Mouse (Mus musculus) liver, embryonic 16.5 days (tissue): ENCODE data around the gene Bcdin3d. TPM values are rescaled to one million over a fixed set of nuclear protein-coding genes. Genes with fewer than 3 reads are reported as not detected.
A peak's percentile ranks its signal among the peaks of the same experiment; 100 is the strongest.

Source experiments
- ATAC-seq: fragments of 200-750 bp; cut with Nextera tagmentation; 2 replicates; pipeline ENCODE4 v1.8.0; 2017; ENCODE audit warnings: low read depth, mild to moderate bottlenecking, moderate number of reproducible peaks, moderate library complexity
- H3K27ac ChIP-seq: fragments of 300-500 bp; sonication (generic); 2 replicates; pipeline ENCODE4 v1.5.1; 2014; ENCODE audit warnings: mild to moderate bottlenecking, low read length
- H3K27me3 ChIP-seq: fragments of 300-500 bp; sonication (generic); 2 replicates; pipeline ENCODE4 v1.6.1; 2014; ENCODE audit warnings: low read depth, low read length, mixed read lengths; ENCODE audit not compliant: control insufficient read depth, insufficient read depth
- H3K36me3 ChIP-seq: fragments of 300-500 bp; sonication (generic); 2 replicates; pipeline ENCODE4 v1.6.1; 2014; ENCODE audit warnings: mild to moderate bottlenecking; ENCODE audit not compliant: control insufficient read depth, insufficient read depth
- H3K4me1 ChIP-seq: fragments of 300-500 bp; sonication (generic); 2 replicates; pipeline ENCODE4 v1.6.1; 2014; ENCODE audit warnings: low read depth, low read length, mixed read lengths; ENCODE audit not compliant: control insufficient read depth
- H3K4me2 ChIP-seq: fragments of 300-500 bp; sonication (generic); 2 replicates; pipeline ENCODE4 v1.6.1; 2014; ENCODE audit warnings: low read depth, low read length, mixed read lengths
- H3K4me3 ChIP-seq: fragments of 300-500 bp; sonication (generic); 2 replicates; pipeline ENCODE4 v1.5.1; 2014; ENCODE audit warnings: low read depth, mild to moderate bottlenecking, low read length
- H3K9ac ChIP-seq: fragments of 300-500 bp; sonication (generic); 2 replicates; pipeline ENCODE4 v1.6.1; 2014; ENCODE audit warnings: low read depth, low read length
- H3K9me3 ChIP-seq: fragments of 300-500 bp; sonication (generic); replicated peaks from 2 replicates; pipeline ENCODE4 v1.6.1; 2016; ENCODE audit warnings: low read length; ENCODE audit not compliant: control insufficient read depth
- WGBS: fragments of 180-500 bp; shearing (Covaris S2); extraction: QIAGEN DNeasy Blood & Tissue Kit; methylation state at CpG from one replicate; pipeline ENCODE4 v1.1.7; 2014; ENCODE audit not compliant: insufficient replicate concordance; 5-methylcytosine and 5-hydroxymethylcytosine counted together
- polyA plus RNA-seq: library from polyadenylated mRNA; unstranded; fragments of >200 nt; fragmentation: Nextera tagmentation; extraction: Ambion mirVana; gene quantifications from 2 replicates; pipeline ENCODE4 v1.2.1, GENCODE M21; 2015

The Bcdin3d gene
- polyA plus RNA-seq, 1 experiment from 2014 or later = 5.0 TPM

DNA sequence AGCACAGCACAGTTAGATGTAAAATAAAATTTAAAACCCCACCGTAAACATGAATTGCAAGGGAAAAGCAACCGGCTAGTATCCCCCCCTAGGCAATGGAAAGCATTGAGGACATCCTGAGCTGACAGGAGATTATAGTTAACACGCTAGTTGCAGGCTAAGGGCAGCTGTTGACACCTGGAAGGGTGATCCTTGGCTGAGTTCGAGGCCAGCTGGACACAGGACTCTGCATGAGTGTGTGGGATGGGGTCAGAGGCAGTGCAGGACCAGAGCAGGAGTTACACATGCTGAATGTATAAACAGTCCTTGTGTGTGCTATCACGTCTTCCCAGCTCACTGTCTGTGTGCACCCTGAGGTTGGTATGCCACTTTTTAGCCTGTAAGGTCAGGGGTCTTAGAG is 28.7 kb upstream of the Bcdin3d start:
- no peak overlapping the region for H3K9ac ChIP-seq
- H3K4me1 ChIP-seq = peaks cover 9% of the 10 kb centered on the region
- H3K27ac ChIP-seq = no peak overlapping the region
- H3K9me3 ChIP-seq = no peaks in the 10 kb centered on the region
- H3K36me3 ChIP-seq = no peaks in the 10 kb centered on the region
- 56% methylated on average over 5 of the region's 5 CpGs for WGBS
- no peak for ATAC-seq
- no peak overlapping the region for H3K4me3 ChIP-seq
- no peak overlapping the region for H3K4me2 ChIP-seq
- H3K27me3 ChIP-seq = no peaks in the 10 kb centered on the region

DNA sequence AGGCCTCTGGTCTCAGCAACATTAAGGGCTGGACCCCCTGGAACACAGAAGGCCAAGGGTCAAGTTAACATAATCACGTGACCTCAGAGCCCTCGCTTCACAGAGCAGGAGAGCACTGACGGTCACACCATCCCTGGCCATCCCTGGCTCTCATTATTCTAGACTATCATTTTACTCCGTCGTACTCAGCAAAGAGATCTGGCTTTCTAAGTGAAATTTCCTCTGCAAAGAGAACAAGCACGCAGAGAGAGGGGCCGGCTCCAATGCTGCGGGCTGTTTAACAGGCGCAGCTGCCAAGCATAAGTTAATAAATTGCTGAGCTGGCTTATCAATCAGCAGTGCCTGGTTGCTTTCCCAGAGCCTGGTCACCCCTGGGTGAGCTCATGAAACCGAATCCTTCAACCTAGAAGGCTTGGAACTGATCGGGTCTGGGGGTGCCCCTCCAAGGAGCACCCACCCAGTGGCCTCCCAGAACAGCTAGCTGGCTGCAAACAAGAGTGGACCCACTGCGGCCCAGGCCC is 27.8 kb upstream of the Bcdin3d start:
- Histone ChIP-seq H3K4me2 (no peak overlapping the region), H3K27me3 (no peaks in the 10 kb centered on the region), H3K36me3 (no peaks in the 10 kb centered on the region), H3K27ac (no peak overlapping the region), H3K4me1 (peaks cover 9% of the 10 kb centered on the region), H3K9me3 (no peaks in the 10 kb centered on the region), H3K4me3 (no peak overlapping the region), H3K9ac (no peak overlapping the region)
- no peak for ATAC-seq
- WGBS = 54% methylated on average over 12 of the region's 12 CpGs

DNA sequence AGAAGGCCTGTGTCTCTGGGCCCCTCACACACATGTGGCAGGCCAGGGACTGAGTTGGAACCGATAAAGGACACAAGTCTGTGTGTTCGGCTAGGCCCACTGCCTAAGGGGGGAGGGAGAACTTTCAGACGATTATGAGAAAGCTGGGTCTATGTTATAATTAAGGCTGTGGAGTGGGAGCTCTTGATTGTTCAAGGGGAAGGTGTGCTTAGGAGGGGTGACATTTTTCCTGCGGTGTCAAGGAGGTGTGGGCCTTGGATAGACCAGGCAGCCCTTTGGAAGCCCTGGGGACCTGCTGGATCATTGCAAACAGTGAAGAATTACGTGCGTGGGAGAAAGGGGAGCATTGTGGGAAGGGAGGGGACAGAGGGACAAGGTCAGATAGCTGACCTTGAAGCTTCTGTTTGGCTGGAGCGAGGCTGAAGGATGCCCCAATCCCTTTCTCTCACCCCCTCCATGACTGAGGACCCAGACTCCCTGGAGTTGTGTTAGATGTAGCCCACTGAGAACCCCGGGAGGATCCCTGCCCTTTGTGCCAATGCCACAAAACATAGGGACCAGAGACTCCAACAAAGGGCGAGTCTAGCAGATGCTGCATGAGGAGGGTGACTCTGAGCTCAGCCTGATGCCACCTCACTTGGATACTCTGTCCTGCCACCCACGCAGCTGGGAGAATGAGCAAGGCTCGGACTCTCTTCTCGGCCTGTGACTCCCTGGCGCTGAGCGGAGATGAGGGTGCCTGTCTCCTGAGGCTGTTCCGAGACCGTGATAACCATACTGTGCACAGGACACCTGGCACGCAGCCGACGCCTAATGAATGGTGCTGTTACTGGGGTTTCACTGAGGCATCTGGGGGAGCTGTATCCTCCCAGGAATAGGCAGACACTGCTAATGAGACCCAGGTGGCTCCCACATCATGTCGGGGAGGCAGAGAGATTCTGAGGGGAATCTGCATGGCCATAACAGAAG is 27.0 kb upstream of the Bcdin3d start:
- ATAC-seq = no peak
- Histone ChIP-seq H3K36me3 (no peaks in the 10 kb centered on the region), H3K4me1 (peaks cover 9% of the 10 kb centered on the region), H3K9me3 (no peaks in the 10 kb centered on the region), H3K27ac (no peak overlapping the region), H3K9ac (no peak overlapping the region), H3K4me3 (no peak overlapping the region), H3K27me3 (no peaks in the 10 kb centered on the region), H3K4me2 (no peak overlapping the region)
- WGBS = 67% methylated on average over 20 of the region's 20 CpGs

DNA sequence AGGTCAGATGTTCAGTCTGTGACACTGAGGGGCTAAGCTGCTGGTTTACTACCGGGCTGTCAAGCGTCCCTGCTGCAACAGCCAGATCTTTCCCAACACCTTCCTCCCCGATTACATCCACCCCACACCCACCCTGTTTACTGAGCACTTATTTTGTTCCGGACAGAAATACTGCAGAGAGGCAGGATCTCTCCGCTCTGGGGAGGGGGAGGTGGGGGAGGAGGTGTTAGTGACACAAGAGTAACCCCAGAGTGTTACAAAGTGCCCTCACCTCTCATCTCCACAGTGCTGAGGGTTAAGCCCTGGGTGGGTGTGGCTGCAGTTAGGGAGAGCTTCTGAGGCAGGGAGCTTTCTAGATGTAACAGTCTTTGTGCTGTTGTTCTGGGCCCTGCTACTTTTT is 25.8 kb upstream of the Bcdin3d start:
- 21% methylated on average over 5 of the region's 5 CpGs for WGBS
- Histone ChIP-seq H3K27me3 (no peaks in the 10 kb centered on the region; the same call in 1 of the 2 replicates), H3K4me2 (no peak overlapping the region), H3K36me3 (no peaks in the 10 kb centered on the region), H3K9ac (no peak overlapping the region), H3K4me3 (no peak overlapping the region), H3K27ac (no peak overlapping the region), H3K9me3 (no peaks in the 10 kb centered on the region), H3K4me1 (peaks cover 9% of the 10 kb centered on the region)
- ATAC-seq = peak; percentile 40; the same call in 1 of the 2 replicates

DNA sequence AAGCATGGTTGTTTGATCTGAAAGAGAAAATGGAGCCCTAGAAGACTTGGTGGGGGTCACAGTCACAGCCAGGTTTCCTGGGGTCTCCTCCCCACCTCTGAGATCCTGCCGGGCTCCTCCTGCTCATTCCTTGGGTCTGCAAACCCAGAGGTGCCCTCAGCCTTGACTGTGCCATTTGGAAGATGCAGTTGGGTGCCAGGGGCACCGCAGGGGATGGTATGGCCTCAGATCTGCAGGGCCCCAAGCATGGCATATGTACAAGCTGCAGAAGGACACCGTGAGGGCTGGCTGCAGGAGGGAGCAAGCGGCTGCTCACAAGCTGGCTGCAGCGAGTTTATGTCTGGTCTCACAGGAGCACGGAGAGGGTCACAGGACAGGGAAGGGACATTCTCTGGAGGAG is 25.2 kb upstream of the Bcdin3d start:
- no peak for ATAC-seq
- Histone ChIP-seq H3K9ac (no peak overlapping the region), H3K4me3 (no peak overlapping the region), H3K36me3 (no peaks in the 10 kb centered on the region), H3K27me3 (no peaks in the 10 kb centered on the region; the same call in 1 of the 2 replicates), H3K4me2 (0 out of 2 replicates have a peak overlapping the region, but pooled peaks have one; percentile 13), H3K27ac (0 out of 2 replicates have a peak overlapping the region, but pooled peaks have one; percentile 7), H3K9me3 (no peaks in the 10 kb centered on the region), H3K4me1 (peaks cover 9% of the 10 kb centered on the region)
- WGBS = 37% methylated on average over 6 of the region's 6 CpGs

DNA sequence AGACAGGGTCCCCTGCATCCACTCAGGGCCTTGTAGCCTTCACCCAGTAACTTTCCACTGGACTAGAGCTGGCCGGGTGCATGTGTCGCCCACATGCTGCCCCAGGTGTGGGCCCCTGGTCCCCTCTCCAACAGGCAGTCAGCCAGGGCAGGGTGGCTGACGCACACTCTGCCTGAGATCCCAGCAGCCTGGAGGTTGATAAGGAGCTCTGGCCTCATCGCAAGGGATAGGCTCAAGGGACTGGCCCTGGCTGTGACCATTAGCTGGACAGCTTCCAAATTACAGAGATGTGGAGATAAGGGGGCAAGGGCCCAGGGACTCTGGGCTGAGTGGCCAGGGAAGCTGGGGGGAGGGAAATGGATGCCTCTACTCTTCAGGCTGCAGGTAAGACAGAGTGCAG is 24.3 kb upstream of the Bcdin3d start:
- peaks cover 9% of the 10 kb centered on the region for H3K4me1 ChIP-seq
- no peaks in the 10 kb centered on the region for H3K36me3 ChIP-seq
- H3K27ac ChIP-seq = peak overlapping the region; percentile 56
- H3K27me3 ChIP-seq = no peaks in the 10 kb centered on the region; the same call in 1 of the 2 replicates
- H3K4me3 ChIP-seq = no peak overlapping the region
- no peaks in the 10 kb centered on the region for H3K9me3 ChIP-seq
- WGBS = 37% methylated on average over 4 of the region's 4 CpGs
- ATAC-seq = peak; percentile 30
- H3K9ac ChIP-seq = no peak overlapping the region
- H3K4me2 ChIP-seq = no peak overlapping the region

DNA sequence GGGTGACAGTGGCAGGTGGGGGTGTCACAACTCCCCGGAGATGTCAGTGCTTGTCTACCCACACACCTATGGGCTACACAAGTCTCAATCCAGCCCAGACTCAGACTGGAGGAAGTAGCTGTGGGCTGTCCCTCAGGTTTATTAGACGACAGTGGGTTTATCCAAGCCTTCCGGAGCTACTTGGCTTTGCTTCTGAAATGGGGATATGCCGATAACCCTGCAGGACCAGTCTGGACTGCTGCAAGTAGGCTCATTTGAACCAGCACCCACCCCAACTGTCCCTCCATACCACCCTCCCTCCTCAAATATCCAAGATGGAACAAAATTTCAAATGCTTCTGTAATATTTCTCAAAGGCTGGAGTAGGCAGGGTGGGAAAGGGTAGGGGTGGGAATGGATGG is 23.8 kb upstream of the Bcdin3d start:
- H3K27ac ChIP-seq = peak overlapping the region; percentile 61
- no peaks in the 10 kb centered on the region for H3K36me3 ChIP-seq
- no peak overlapping the region for H3K4me2 ChIP-seq
- WGBS = 64% methylated on average over 4 of the region's 4 CpGs
- ATAC-seq = no peak
- no peaks in the 10 kb centered on the region for H3K9me3 ChIP-seq
- H3K9ac ChIP-seq = no peak overlapping the region
- no peaks in the 10 kb centered on the region; the same call in 1 of the 2 replicates for H3K27me3 ChIP-seq
- peaks cover 9% of the 10 kb centered on the region for H3K4me1 ChIP-seq
- H3K4me3 ChIP-seq = no peak overlapping the region

DNA sequence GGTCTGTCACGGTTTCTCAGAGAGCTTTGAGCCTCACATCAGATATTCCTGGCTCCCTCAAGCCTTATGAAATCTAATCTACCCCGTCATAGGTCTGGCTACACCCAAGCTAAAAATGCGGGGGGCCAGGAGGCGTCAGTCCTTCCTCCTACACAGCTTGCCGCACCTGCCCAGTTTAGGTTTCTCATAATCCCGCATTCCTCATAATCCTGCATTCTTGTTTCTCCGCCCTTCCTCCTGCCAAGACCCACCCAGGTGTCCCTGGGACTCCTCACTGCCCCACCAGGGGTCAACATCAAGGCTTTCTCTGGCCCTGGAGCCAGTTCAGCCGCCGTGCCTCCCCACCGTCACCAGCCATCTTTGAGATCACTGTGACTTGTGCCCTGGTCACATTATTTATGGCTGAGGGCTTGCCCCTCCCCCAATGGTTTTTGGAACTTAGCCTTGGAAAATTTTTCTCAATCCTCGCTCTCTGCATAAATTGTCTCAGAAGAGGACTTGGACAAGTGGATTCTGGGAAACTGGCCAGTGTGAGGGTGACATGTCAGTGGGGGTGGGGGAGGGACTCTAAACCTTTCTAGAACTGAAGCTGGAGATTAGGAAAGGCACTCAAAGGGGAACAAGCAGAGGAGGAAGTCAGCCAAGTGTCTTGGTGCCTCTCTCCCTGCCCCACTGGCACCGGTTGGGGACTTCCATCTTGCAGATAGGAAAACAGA is 23.2 kb upstream of the Bcdin3d start:
- no peak for ATAC-seq

More for the DNA sequence above, 23.2 kb upstream of the Bcdin3d start:
- 35% methylated on average over 12 of the region's 12 CpGs for WGBS
- Histone ChIP-seq H3K36me3 (no peaks in the 10 kb centered on the region), H3K27me3 (no peaks in the 10 kb centered on the region; the same call in 1 of the 2 replicates), H3K4me2 (no peak overlapping the region), H3K9ac (no peak overlapping the region), H3K9me3 (no peaks in the 10 kb centered on the region), H3K27ac (peak overlapping the region; percentile 61), H3K4me3 (no peak overlapping the region), H3K4me1 (peaks cover 9% of the 10 kb centered on the region)
